ENCODE assay signal across 13 mouse cellular contexts in the genomic region with DNA sequence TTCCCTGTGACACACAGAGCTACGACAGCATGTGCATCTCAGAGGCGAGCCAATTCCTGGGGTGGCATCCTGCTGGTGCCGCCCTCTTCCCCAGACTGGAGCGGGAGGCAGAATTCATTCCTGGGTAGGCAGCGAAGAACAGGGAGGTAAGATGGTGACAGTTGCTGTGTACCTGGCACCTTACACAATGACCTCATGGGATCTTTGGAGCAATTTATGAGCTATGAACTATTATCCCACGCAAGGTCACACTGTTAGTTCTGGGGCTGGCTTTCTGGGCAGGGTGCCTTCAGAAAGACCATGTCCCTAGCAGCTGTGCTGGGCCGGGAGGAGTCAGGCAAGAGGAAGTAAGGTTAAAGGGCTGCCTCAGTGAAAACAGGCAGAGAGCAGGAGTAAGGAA.
DNase-seq lines count a peak whose midpoint lies in the region; ATAC-seq lines count a peak whose summit lies in the region.
"Had no signal": no experiment of that assay in that cellular context is flagged by ENCODE, and none has a peak within 500 bp of the region (broad histone marks: within the 10 kb centered on the region; RNA-seq: fewer than 3 reads in every experiment).

No protein-coding gene starts in this region.

- peaks cover 20% of the 10 kb centered on the region for H3K4me1 ChIP-seq in heart, embryonic 12.5 days (replicated peaks)
- no peaks in the 10 kb centered on the region for H3K4me1 ChIP-seq in midbrain, embryonic 16.5 days (ENCODE audit: control insufficient read depth, insufficient read depth, low read length)
- H3K4me1 ChIP-seq in midbrain, embryonic 13.5 days (replicated peaks) = no peaks in the 10 kb centered on the region
- peaks cover 28% of the 10 kb centered on the region for H3K4me1 ChIP-seq in limb, embryonic 13.5 days

- H3K27ac ChIP-seq in heart, embryonic 12.5 days (ENCODE audit: poor library complexity, severe bottlenecking) = peak overlapping the region; percentile 45
- no peak overlapping the region for H3K27ac ChIP-seq in midbrain, embryonic 16.5 days (ENCODE audit: low read length)
- no peak overlapping the region for H3K27ac ChIP-seq in midbrain, embryonic 13.5 days
- no peak overlapping the region for H3K27ac ChIP-seq in limb, embryonic 13.5 days
- H3K27ac ChIP-seq: forebrain, embryonic 15.5 days; hindbrain, embryonic 13.5 days had no signal

- no peaks in the 10 kb centered on the region for H3K9me3 ChIP-seq in heart, embryonic 12.5 days (replicated peaks)
- no peaks in the 10 kb centered on the region for H3K9me3 ChIP-seq in midbrain, embryonic 16.5 days (replicated peaks; ENCODE audit: control insufficient read depth, low read length, poor library complexity, severe bottlenecking)
- H3K9me3 ChIP-seq in midbrain, embryonic 13.5 days = no peaks in the 10 kb centered on the region
- no peaks in the 10 kb centered on the region for H3K9me3 ChIP-seq in limb, embryonic 13.5 days
- H3K9me3 ChIP-seq: forebrain, embryonic 15.5 days; hindbrain, embryonic 13.5 days had no signal

- H3K27me3 ChIP-seq in heart, embryonic 12.5 days (replicated peaks) = no peaks in the 10 kb centered on the region
- no peaks in the 10 kb centered on the region for H3K27me3 ChIP-seq in midbrain, embryonic 16.5 days (ENCODE audit: control insufficient read depth, insufficient read depth, low read depth, low read length)
- H3K27me3 ChIP-seq in midbrain, embryonic 13.5 days = no peaks in the 10 kb centered on the region
- no peaks in the 10 kb centered on the region for H3K27me3 ChIP-seq in limb, embryonic 13.5 days
- H3K27me3 ChIP-seq: forebrain, embryonic 15.5 days; hindbrain, embryonic 13.5 days had no signal

- no peak overlapping the region for H3K9ac ChIP-seq in heart, embryonic 12.5 days
- H3K9ac ChIP-seq in midbrain, embryonic 16.5 days (ENCODE audit: low read depth, low read length) = peak overlapping the region; percentile 22; the same call in 1 of the 2 replicates
- H3K9ac ChIP-seq in midbrain, embryonic 13.5 days (replicated peaks) = no peak overlapping the region
- 0 out of 2 replicates have a peak overlapping the region, but pooled peaks have one; percentile 39 for H3K9ac ChIP-seq in limb, embryonic 13.5 days
- H3K9ac ChIP-seq: forebrain, embryonic 15.5 days; hindbrain, embryonic 13.5 days had no signal

- no peak for ATAC-seq in heart, embryonic 12.5 days (ENCODE audit: insufficient number of reproducible peaks, low FRiP score)
- no peak for ATAC-seq in midbrain, embryonic 16.5 days
- ATAC-seq in midbrain, embryonic 13.5 days = no peak
- no peak for ATAC-seq in limb, embryonic 13.5 days (ENCODE audit: low FRiP score, low read depth)
- ATAC-seq: forebrain, embryonic 15.5 days had no signal

- H3K36me3 ChIP-seq in heart, embryonic 12.5 days = peaks cover 33% of the 10 kb centered on the region
- 0 out of 2 replicates have a peak, but pooled peaks cover under 1% of the 10 kb centered on the region for H3K36me3 ChIP-seq in midbrain, embryonic 16.5 days (ENCODE audit: control insufficient read depth, insufficient read depth, low read length)
- H3K36me3 ChIP-seq in midbrain, embryonic 13.5 days = peaks cover 5% of the 10 kb centered on the region
- H3K36me3 ChIP-seq in limb, embryonic 13.5 days = peaks cover 34% of the 10 kb centered on the region

- DNase-seq in adrenal gland, adult (ENCODE audit: inconsistent age in 2 of 2, low spot score in 1 of 2) = peak; percentile 60 to 76
- no peak for DNase-seq in adrenal gland, postnatal 4 days (ENCODE audit: low spot score in 2 of 2)
- DNase-seq in heart, adult 9 months (ENCODE audit: low spot score in 2 of 2) = no peak
- DNase-seq in MN1 (ENCODE audit: low spot score) = no peak
- DNase-seq: lung, postnatal 4 days; right cerebral cortex, adult 18-20 months; thymus, postnatal 4 days had no signal

- H3K4me3 ChIP-seq in heart, embryonic 12.5 days = no peak overlapping the region
- H3K4me3 ChIP-seq in midbrain, embryonic 16.5 days (ENCODE audit: low read depth, low read length) = no peak overlapping the region
- no peak overlapping the region for H3K4me3 ChIP-seq in midbrain, embryonic 13.5 days (replicated peaks)
- no peak overlapping the region for H3K4me3 ChIP-seq in limb, embryonic 13.5 days
- H3K4me3 ChIP-seq: forebrain, embryonic 15.5 days; hindbrain, embryonic 13.5 days had no signal

- 78% methylated on average over 7 of the region's 7 CpGs for WGBS in heart, embryonic 12.5 days
- WGBS in midbrain, embryonic 16.5 days = 82% methylated on average over 7 of the region's 7 CpGs
- 80% methylated on average over 7 of the region's 7 CpGs for WGBS in midbrain, embryonic 13.5 days
- 61% methylated on average over 7 of the region's 7 CpGs for WGBS in limb, embryonic 13.5 days

- no peak overlapping the region for H3K4me2 ChIP-seq in heart, embryonic 12.5 days
- no peak overlapping the region for H3K4me2 ChIP-seq in midbrain, embryonic 16.5 days (ENCODE audit: low read length)
- no peak overlapping the region for H3K4me2 ChIP-seq in midbrain, embryonic 13.5 days (replicated peaks)
- no peak overlapping the region for H3K4me2 ChIP-seq in limb, embryonic 13.5 days (replicated peaks)
- H3K4me2 ChIP-seq: forebrain, embryonic 15.5 days; hindbrain, embryonic 13.5 days had no signal

Comparison
In these comparisons a context has a peak if more than half of its experiments do, and no peak if none do; other contexts are left out.
1. DNase-seq: peak in adrenal gland, adult (2 of 2); none in adrenal gland, postnatal 4 days (0 of 2), heart, adult 9 months (0 of 2) and MN1 (single experiment).
2. H3K9ac ChIP-seq: peak in midbrain, embryonic 16.5 days (single experiment) and limb, embryonic 13.5 days (single experiment); none in heart, embryonic 12.5 days (single experiment) and midbrain, embryonic 13.5 days (single experiment).